Mouse (Mus musculus) left cerebral cortex, postnatal 4 days (tissue): ENCODE measurements around the gene Spp1. TPM values are rescaled to one million over a fixed set of nuclear protein-coding genes. Genes with fewer than 3 reads are reported as not detected.
"Not testable (repeated sequence)": the region's sequence is repeated elsewhere in the genome, so short reads cannot be mapped to it uniquely, and the experiment has no call there.

Source experiments
- DNase-seq: peaks from one replicate; pipeline ENCODE4 v3.0.0-alpha.2; 2022
- intact Hi-C: fragments of 180-260 bp; cut with DNase I; formaldehyde crosslinking; loops from one replicate; pipeline ENCODE4 v1.15.1; 2025
- total RNA-seq, 2 experiments: library from RNA; stranded (reverse); gene quantifications; 2 replicates each; pipeline ENCODE4 v1.2.3; 2021

Spp1 gene
- total RNA-seq, 2 experiments from 2014 or later, result 6.7 to 11.5 TPM

- no peak for DNase-seq
- intact Hi-C loops, result loop anchor here (10.0 kb wide), 1 partner anchor 89 kb away; no protein-coding TSS in a partner anchor
Observed at GRCm38 (mm10) chr5:104433968-104434565, 851 bp upstream of the Spp1 start.

GRCm38 (mm10) chr5:104436406-104437076, 1.6 kb downstream of the Spp1 start:
- no peak for DNase-seq
- intact Hi-C loops, result loop anchor here (10.0 kb wide), 1 partner anchor 92 kb away; no protein-coding TSS in a partner anchor

GRCm38 (mm10) chr5:104442396-104442795, 7.5 kb downstream of the Spp1 start:
- intact Hi-C loops, result loop anchor here (10.0 kb wide), 1 partner anchor 228 kb away; no protein-coding TSS in a partner anchor
- DNase-seq, result no peak

- intact Hi-C loops, result loop anchor here (10.0 kb wide), 1 partner anchor 228 kb away; no protein-coding TSS in a partner anchor
- no peak for DNase-seq
Observed at GRCm38 (mm10) chr5:104442850-104443249, 7.9 kb downstream of the Spp1 start.

- intact Hi-C loops, result loop anchor here (10.0 kb wide), 1 partner anchor 231 kb away; no protein-coding TSS in a partner anchor
- DNase-seq, result peak; percentile 62
Observed at GRCm38 (mm10) chr5:104446156-104446555, 11.2 kb downstream of the Spp1 start.

DNA sequence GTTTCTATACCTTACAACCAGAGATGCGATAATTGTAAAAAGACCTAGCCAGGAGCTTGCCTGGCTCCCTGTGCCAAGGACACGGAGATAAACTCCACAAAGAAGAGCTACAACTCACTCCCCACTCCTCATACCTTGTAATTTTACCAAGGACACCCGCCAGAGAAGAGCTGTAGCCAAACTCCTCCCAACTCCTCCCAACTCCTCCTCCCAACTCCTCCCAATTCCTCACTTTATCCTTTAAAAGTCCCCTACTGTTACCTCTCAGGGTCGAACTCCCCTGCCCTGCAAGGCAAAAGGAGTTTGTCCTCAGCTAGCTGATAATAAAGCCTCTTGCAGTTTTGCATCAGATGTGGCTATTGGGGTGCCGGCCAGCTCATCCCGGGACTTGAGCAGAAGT, 13.4 kb downstream of the Spp1 start:
- not testable (repeated sequence) for DNase-seq
- intact Hi-C loops, result loop anchor here (10.0 kb wide), 1 partner anchor 234 kb away; no protein-coding TSS in a partner anchor

- intact Hi-C loops, result loop anchor here (10.0 kb wide), 1 partner anchor 235 kb away; no protein-coding TSS in a partner anchor
Observed at GRCm38 (mm10) chr5:104449491-104449890, 14.6 kb downstream of the Spp1 start.

GRCm38 (mm10) chr5:104453075-104453474, 18.2 kb downstream of the Spp1 start:
- DNase-seq, result no peak
- intact Hi-C loops, result no loop called here

More at GRCm38 (mm10) chr5:104449491-104449890, 14.6 kb downstream of the Spp1 start:
- no peak for DNase-seq

- intact Hi-C loops, result no loop called here
- no peak for DNase-seq
Observed at GRCm38 (mm10) chr5:104454564-104454963, 19.6 kb downstream of the Spp1 start.

- peak; percentile 77 for DNase-seq
- intact Hi-C loops, result no loop called here
Observed at GRCm38 (mm10) chr5:104458832-104459705, 24.2 kb downstream of the Spp1 start, which contains the start of gene Pkd2. Gene Pkd2 (plus strand): TSS chr5:104459450.

GRCm38 (mm10) chr5:104459706-104460455, 25.0 kb downstream of the Spp1 start:
- intact Hi-C loops, result no loop called here
- DNase-seq, result peak; percentile 61

DNA sequence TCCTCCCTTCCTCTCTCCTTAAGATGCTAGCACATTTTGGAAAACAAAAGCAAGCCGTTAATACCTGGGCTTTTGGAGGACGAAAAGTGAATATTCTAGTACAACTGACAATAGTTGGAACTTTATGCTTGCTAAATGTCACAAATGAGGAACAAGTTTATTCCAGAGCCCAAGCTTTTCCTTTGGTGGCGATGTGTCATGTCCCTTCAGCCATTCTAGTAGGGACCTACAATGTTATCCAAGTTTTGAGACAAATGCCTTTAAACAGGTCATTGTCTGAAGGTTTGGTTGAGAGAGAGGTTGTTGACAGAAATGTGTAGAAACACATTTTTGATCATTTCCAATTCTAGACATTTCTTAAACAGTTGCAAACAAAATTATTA, 25.5 kb downstream of the Spp1 start:
- intact Hi-C loops, result no loop called here
- peak; percentile 16 for DNase-seq

- intact Hi-C loops, result no loop called here
- no peak for DNase-seq
Observed at GRCm38 (mm10) chr5:104460856-104461255, 25.9 kb downstream of the Spp1 start.

DNA sequence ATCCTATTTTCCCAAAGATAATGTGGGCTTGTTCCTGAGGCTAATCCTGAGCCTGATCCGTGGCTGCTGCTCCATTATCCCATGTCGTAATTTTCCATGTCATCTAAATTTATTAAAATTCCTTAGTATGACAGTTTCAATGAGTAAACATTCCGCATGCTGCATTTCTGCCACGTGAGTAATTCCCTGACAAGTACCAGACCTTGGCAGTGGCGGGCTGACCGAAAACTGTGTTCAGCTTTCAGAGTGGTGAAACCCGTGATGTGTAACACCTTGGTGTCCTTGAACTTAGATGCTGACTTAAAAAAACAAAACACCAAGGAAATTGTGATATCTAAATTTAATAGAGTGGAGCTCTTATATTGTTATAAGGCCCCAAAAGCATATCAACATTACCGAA, 30.4 kb downstream of the Spp1 start:
- no peak for DNase-seq
- intact Hi-C loops, result no loop called here

- intact Hi-C loops, result no loop called here
- peak; percentile 49 for DNase-seq
Observed at GRCm38 (mm10) chr5:104465731-104466130, 30.8 kb downstream of the Spp1 start.

GRCm38 (mm10) chr5:104466816-104467215, 31.9 kb downstream of the Spp1 start:
- intact Hi-C loops, result no loop called here
- DNase-seq, result no peak

- intact Hi-C loops, result no loop called here
Observed at GRCm38 (mm10) chr5:104468586-104468985, 33.7 kb downstream of the Spp1 start.

DNA sequence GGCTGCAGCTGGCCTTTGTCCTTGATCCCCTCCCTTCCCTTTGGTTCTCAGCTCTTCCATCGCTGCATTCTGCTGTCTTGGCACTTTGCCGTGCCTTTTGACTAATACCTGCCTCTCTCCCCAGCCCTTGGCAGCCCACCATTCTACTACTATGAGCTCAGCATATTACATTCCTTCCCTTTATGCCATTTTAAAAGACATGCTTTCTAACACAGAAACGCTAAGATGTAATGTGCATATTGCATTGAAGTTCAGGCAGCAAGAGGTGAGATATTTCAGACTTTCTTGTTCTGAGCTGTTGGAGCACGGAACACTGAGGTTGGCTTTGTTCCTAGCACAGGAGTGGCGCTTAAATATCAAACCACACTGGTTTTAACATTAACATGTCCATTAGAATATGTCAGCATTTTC, 36.1 kb downstream of the Spp1 start:
- intact Hi-C loops, result no loop called here
- DNase-seq, result no peak

More at GRCm38 (mm10) chr5:104468586-104468985, 33.7 kb downstream of the Spp1 start:
- no peak for DNase-seq

DNA sequence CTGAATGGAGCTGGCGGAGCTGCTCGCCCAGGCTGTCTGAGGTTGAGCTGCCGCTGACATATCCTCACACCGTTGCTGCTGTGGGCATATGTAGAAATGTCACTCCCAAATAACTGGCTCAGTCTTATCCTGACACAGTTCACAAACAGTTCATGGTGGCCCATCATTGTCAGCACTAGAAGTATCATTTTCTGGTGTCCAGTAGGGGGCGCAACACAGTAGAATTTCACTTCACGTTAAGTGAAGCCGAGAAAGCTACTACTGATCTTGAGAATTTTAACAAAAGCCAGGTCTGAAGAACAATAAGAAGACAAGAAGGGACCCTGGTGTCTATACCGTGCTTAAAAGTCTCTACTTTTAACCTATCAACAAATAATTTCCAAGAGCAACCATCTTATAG, 37.5 kb downstream of the Spp1 start:
- DNase-seq, result peak; percentile 21
- intact Hi-C loops, result no loop called here

DNA sequence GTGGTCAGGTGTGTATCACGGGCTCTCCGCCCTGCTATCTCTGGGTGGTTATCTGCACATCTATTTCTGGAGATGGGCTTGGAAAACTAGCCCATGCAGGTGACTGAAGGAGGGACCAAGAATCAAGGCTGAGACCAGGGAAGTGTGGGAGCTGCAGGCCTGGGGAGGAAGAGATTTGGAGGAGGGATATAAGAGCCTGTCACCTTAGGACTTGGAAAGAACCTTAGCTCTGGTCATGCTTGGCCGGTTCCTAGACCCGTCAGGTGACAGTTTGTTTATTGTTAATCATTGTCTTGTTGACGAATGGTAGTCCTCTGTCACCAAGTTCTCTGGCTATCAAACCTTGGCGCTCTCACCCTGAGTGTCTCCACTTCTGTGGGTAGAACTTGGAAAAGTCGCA, 45.4 kb downstream of the Spp1 start:
- intact Hi-C loops, result no loop called here
- no peak for DNase-seq
